Mouse (Mus musculus): ENCODE measurements at regions not wholly inside any gene's neighbourhood (a gene's known extent, or its start where the extent isn't known, plus 50 kb on each side); places are given as distances from the start of the nearest gene placed in this dataset.
A peak's percentile ranks its signal among the peaks of the same experiment; 100 is the strongest.

DNA sequence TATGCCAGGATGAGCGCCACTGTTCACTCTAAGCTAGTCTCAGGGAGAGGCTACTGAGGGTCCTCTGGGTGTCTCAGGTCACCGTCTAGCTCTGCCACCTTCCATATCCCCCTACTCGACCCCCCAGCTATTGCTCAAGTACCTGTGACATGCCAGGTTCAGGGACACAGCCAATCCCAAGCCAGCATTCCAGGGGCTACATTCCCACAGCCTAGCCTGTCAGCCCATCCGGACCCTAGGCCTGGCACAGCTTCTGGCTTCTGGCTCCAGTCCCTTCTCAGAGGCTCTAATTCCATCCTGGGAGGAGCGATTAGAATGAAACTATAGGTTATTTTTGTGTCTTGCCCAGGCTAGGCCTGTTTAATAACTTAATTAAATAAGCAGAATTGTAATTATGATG, 105.2 kb downstream of the 1810010D01Rik start:
- TF ChIP-seq CTCF (IDR thresholded peaks at IDR 0.05; ENCODE audit: low read depth) = no peak
- H3K4me1 ChIP-seq (ENCODE audit: insufficient read depth) = no peaks in the 10 kb centered on the region
- no peak overlapping the region for H3K9ac ChIP-seq
- H3K27me3 ChIP-seq (ENCODE audit: insufficient read depth, low read length) = no peaks in the 10 kb centered on the region
- H3K4me2 ChIP-seq (ENCODE audit: low read depth) = no peak overlapping the region
- no peaks in the 10 kb centered on the region for H3K9me3 ChIP-seq (ENCODE audit: low read length)
- H3K4me3 ChIP-seq (ENCODE audit: low read depth, low read length) = no peak overlapping the region
- no peaks in the 10 kb centered on the region for H3K36me3 ChIP-seq (ENCODE audit: insufficient read depth)
- WGBS = 52% methylated on average over 5 of the region's 5 CpGs
- ATAC-seq (no peak), DNase-seq (no peak)
- H3K27ac ChIP-seq (ENCODE audit: low read depth, low read length) = no peak overlapping the region

- Histone ChIP-seq H3K27ac (ENCODE audit: low read depth, low read length) (no peak overlapping the region), H3K4me2 (ENCODE audit: low read depth) (no peak overlapping the region), H3K36me3 (ENCODE audit: insufficient read depth) (no peaks in the 10 kb centered on the region), H3K27me3 (ENCODE audit: insufficient read depth, low read length) (no peaks in the 10 kb centered on the region), H3K4me1 (ENCODE audit: insufficient read depth) (no peaks in the 10 kb centered on the region), H3K4me3 (ENCODE audit: low read depth, low read length) (no peak overlapping the region), H3K9ac (no peak overlapping the region), H3K9me3 (ENCODE audit: low read length) (no peaks in the 10 kb centered on the region)
- DNase-seq (peak; percentile 65), ATAC-seq (peak; percentile 90)
- 41% methylated on average over 6 of the region's 6 CpGs for WGBS
- no peak for TF ChIP-seq CTCF (IDR thresholded peaks at IDR 0.05; ENCODE audit: low read depth)
These were observed 105.7 kb downstream of the 1810010D01Rik start for GRCm38 (mm10) chr7:145102216-145102615.

DNA sequence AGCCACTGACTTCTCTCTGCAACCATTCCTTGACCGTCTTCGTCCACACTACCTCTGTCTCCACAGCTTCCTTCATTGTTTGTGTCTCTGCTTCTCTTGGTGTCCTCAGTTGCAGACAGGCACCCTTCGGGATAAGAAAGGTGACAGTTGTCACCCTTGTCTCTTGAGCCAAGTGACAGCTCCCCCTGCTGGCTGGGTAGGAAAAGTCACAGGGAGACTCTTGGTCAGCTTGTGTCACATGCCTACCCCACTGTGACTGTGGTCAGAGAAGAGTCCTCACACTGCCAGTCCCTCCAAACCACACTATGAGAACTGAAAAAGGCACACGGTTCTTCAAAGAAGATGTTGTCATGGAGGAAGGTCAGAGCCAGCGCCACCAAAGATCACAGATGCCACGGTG, 109.6 kb downstream of the 1810010D01Rik start:
- H3K9ac ChIP-seq = no peak overlapping the region
- H3K36me3 ChIP-seq (ENCODE audit: insufficient read depth) = no peaks in the 10 kb centered on the region
- WGBS = 92% methylated on average over 6 of the region's 6 CpGs
- no peak for DNase-seq
- no peaks in the 10 kb centered on the region for H3K9me3 ChIP-seq (ENCODE audit: low read length)
- H3K27me3 ChIP-seq (ENCODE audit: insufficient read depth, low read length) = no peaks in the 10 kb centered on the region
- no peak for TF ChIP-seq CTCF (IDR thresholded peaks at IDR 0.05; ENCODE audit: low read depth)
- ATAC-seq = no peak
- H3K4me1 ChIP-seq (ENCODE audit: insufficient read depth) = no peaks in the 10 kb centered on the region
- no peak overlapping the region for H3K27ac ChIP-seq (ENCODE audit: low read depth, low read length)
- no peak overlapping the region for H3K4me3 ChIP-seq (ENCODE audit: low read depth, low read length)
- no peak overlapping the region for H3K4me2 ChIP-seq (ENCODE audit: low read depth)

DNA sequence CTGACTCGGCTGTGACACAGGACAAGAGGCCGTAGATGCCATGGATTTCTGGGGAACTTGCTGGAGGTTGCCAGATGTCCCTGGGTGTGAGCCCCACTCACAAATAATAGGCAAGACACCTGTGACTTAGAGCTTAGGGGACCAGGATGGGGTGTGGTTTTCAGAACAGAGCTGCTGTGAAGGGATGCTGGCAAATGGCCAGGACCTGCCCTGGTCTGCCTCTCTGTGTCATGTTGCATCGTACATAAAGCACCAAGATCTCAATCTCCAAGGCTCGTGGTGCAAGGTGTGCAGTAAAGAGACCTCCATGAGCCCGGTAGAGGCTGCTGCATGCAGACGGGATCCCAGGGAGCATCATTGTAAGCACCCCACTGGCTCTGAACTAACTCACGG, 113.8 kb downstream of the 1810010D01Rik start:
- no peak overlapping the region for H3K4me3 ChIP-seq (ENCODE audit: low read depth, low read length)
- TF ChIP-seq CTCF (IDR thresholded peaks at IDR 0.05; ENCODE audit: low read depth) = no peak
- H3K9ac ChIP-seq = no peak overlapping the region
- H3K4me1 ChIP-seq (ENCODE audit: insufficient read depth) = no peaks in the 10 kb centered on the region
- 53% methylated on average over 7 of the region's 7 CpGs for WGBS
- no peaks in the 10 kb centered on the region for H3K9me3 ChIP-seq (ENCODE audit: low read length)
- H3K36me3 ChIP-seq (ENCODE audit: insufficient read depth) = no peaks in the 10 kb centered on the region
- no peak for ATAC-seq
- no peaks in the 10 kb centered on the region for H3K27me3 ChIP-seq (ENCODE audit: insufficient read depth, low read length)
- H3K27ac ChIP-seq (ENCODE audit: low read depth, low read length) = no peak overlapping the region
- DNase-seq = no peak
- no peak overlapping the region for H3K4me2 ChIP-seq (ENCODE audit: low read depth)

GRCm38 (mm10) chr7:145093417-145094133, 114.3 kb downstream of the 1810010D01Rik start:
- DNase-seq (peak; percentile 52), ATAC-seq (peak; percentile 85)
- no peak overlapping the region for H3K4me2 ChIP-seq (ENCODE audit: low read depth)
- no peak overlapping the region for H3K9ac ChIP-seq
- H3K27ac ChIP-seq (ENCODE audit: low read depth, low read length) = no peak overlapping the region; the same call in 1 of the 2 replicates
- H3K4me3 ChIP-seq (ENCODE audit: low read depth, low read length) = no peak overlapping the region
- TF ChIP-seq CTCF (IDR thresholded peaks at IDR 0.05; ENCODE audit: low read depth) = no peak
- no peaks in the 10 kb centered on the region for H3K36me3 ChIP-seq (ENCODE audit: insufficient read depth)
- no peaks in the 10 kb centered on the region for H3K27me3 ChIP-seq (ENCODE audit: insufficient read depth, low read length)
- no peaks in the 10 kb centered on the region for H3K4me1 ChIP-seq (ENCODE audit: insufficient read depth)
- 61% methylated on average over 3 of the region's 3 CpGs for WGBS
- H3K9me3 ChIP-seq (ENCODE audit: low read length) = no peaks in the 10 kb centered on the region

DNA sequence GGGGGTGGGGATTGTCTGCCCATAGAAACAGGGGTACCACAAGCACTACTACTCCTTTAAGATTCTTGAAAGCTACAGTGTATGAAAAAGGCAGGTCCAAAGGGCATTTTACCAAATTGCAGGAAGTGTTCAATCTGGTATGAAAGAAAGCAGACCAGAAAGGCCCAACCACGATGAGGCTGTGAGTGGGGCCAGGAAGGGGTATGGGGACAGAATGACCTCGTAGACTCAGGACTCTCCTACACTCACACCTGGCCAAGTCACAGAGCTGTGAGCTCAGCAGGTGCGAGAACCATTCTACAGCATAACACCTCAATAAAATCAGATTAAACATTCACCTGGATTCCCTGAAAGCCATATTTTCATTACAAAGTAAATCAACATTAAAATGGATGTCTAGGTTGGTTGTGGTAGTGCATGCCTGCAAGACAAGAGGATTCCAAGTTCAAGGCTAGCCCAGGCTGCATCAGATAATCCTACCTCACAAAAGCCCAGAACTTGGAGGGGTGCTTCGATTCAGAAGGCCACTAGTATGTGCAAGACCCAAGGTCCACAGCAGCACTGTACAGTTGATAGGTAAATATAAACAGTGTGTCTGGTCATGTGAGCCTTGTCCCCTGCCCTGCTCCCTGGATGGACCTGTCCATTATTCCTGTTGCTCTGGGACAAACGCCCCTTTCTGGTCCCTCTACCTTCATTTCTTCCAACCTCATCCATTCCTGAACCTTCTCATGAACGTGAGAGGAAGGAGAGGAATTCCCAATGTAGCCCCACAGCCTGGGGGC, 115.3 kb downstream of the 1810010D01Rik start:
- Histone ChIP-seq H3K4me1 (ENCODE audit: insufficient read depth) (no peaks in the 10 kb centered on the region), H3K36me3 (ENCODE audit: insufficient read depth) (no peaks in the 10 kb centered on the region), H3K9me3 (ENCODE audit: low read length) (no peaks in the 10 kb centered on the region), H3K27ac (ENCODE audit: low read depth, low read length) (no peak overlapping the region), H3K9ac (no peak overlapping the region), H3K4me3 (ENCODE audit: low read depth, low read length) (no peak overlapping the region), H3K27me3 (ENCODE audit: insufficient read depth, low read length) (no peaks in the 10 kb centered on the region), H3K4me2 (ENCODE audit: low read depth) (no peak overlapping the region)
- no peak for TF ChIP-seq CTCF (IDR thresholded peaks at IDR 0.05; ENCODE audit: low read depth)
- DNase-seq = no peak
- ATAC-seq = no peak
- 82% methylated on average over 6 of the region's 6 CpGs for WGBS

DNA sequence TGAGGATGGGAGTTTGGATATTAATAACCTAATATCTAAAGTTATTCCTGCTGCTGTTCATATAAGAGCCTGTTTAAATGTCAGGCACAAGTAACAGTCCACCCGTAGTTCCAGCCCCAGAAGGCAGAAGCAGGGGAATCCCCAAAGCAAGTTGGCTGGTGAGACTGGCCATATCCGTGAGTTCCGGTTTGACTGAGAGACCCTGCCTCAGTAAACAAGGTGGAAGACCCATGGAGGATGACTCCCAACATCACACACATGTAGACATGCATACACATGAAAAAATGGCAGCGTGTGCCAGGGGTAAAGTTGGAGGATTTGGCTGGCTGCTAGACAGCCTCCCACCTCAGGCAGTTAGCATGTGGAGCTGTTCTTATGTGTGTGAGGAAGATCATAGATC, 117.1 kb downstream of the 1810010D01Rik start:
- Histone ChIP-seq H3K4me3 (ENCODE audit: low read depth, low read length) (no peak overlapping the region), H3K4me1 (ENCODE audit: insufficient read depth) (no peaks in the 10 kb centered on the region), H3K36me3 (ENCODE audit: insufficient read depth) (no peaks in the 10 kb centered on the region), H3K27ac (ENCODE audit: low read depth, low read length) (no peak overlapping the region), H3K27me3 (ENCODE audit: insufficient read depth, low read length) (no peaks in the 10 kb centered on the region), H3K4me2 (ENCODE audit: low read depth) (no peak overlapping the region), H3K9me3 (ENCODE audit: low read length) (no peaks in the 10 kb centered on the region), H3K9ac (no peak overlapping the region)
- DNase-seq (no peak), ATAC-seq (no peak)
- 92% methylated on average over 4 of the region's 4 CpGs for WGBS
- no peak for TF ChIP-seq CTCF (IDR thresholded peaks at IDR 0.05; ENCODE audit: low read depth)
